Mouse (Mus musculus) kidney, adult 2 months (tissue): ENCODE results near the gene Zfp462. TPM values are rescaled to one million over a fixed set of nuclear protein-coding genes. Genes with fewer than 3 reads are reported as not detected.

Experiments used
- DNase-seq: peaks from one replicate; pipeline ENCODE4 v3.0.0; 2021
- H3K27ac ChIP-seq: fragments of 200-500 bp; 2 replicates; pipeline ENCODE4 v1.5.1; 2012; ENCODE audit warnings: low read depth, low read length, control low read depth, inconsistent platforms; ENCODE audit not compliant: insufficient read depth
- H3K27me3 ChIP-seq: fragments of 200-500 bp; replicated peaks from 2 replicates; pipeline ENCODE4 v1.6.1; 2012; ENCODE audit warnings: mild to moderate bottlenecking, moderate library complexity, low read length, inconsistent platforms; ENCODE audit not compliant: control insufficient read depth, insufficient read depth
- H3K36me3 ChIP-seq: fragments of 200-500 bp; 2 replicates; pipeline ENCODE4 v1.6.1; 2012; ENCODE audit warnings: mild to moderate bottlenecking, moderate library complexity, low read length, inconsistent platforms; ENCODE audit not compliant: control insufficient read depth, insufficient read depth
- H3K4me1 ChIP-seq: fragments of 200-500 bp; 2 replicates; pipeline ENCODE4 v1.6.1; 2011; ENCODE audit warnings: low read length; ENCODE audit not compliant: control insufficient read depth, insufficient read depth
- H3K4me3 ChIP-seq: fragments of 200-500 bp; 2 replicates; pipeline ENCODE4 v1.5.1; 2011; ENCODE audit warnings: mild to moderate bottlenecking, low read depth, low read length, control low read depth; ENCODE audit not compliant: insufficient read depth
- CTCF ChIP-seq: fragments of 200-500 bp; conservative IDR thresholded peaks from 2 replicates; pipeline ENCODE4 v1.5.1; 2011; ENCODE audit warnings: low read depth, mild to moderate bottlenecking, control low read depth, low read length, moderate library complexity, mixed read lengths; ENCODE audit not compliant: insufficient read depth, insufficient read length
- POLR2A ChIP-seq: fragments of 200-500 bp; IDR thresholded peaks from one replicate; pipeline ENCODE4 v1.6.1; 2011; ENCODE audit warnings: low read depth, low read length, control low read depth
- WGBS: fragments of 180-500 bp; shearing (Covaris S2); methylation state at CpG from one replicate; pipeline ENCODE4 v1.1.7; 2018; 5-methylcytosine and 5-hydroxymethylcytosine counted together
- polyA plus RNA-seq: library from polyadenylated mRNA; depleted of rRNA; stranded (reverse); fragments of >200 nt; gene quantifications from 2 replicates; pipeline ENCODE4 v1.2.3, GENCODE M21; 2012; rRNA removed

Zfp462 gene
- polyA plus RNA-seq = 8.7 and 10.2 TPM in 2 replicates

- Histone ChIP-seq H3K27ac (peak within 1 kb of the TSS; percentile 32), H3K4me3 (peak within 1 kb of the TSS; percentile 58)
- TF ChIP-seq CTCF (no peak), POLR2A (no peak)
These were observed at the start of gene Zfp462 for GRCm38 (mm10) chr4:54944921-54945430. Gene Zfp462 (plus strand): TSS chr4:54945048.

DNA sequence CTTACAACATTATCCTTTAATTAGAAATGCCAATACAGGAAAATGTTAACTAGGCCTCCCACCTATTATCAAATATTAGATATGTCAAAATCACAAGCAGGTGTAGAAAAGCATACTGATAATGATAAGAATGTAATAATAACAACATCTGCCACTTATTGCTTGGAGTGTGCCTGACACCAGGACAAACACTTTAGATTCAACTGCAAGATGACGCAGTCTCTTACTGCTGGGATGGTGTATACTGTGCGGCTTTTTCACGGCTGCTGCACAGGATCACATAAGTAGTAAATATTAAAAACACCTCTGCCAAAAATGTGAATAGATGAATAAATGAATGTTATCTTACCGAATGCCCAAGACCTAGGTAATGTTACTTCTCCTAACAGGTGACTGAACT, 48.8 kb upstream of the Zfp462 start:
- no peak overlapping the region for H3K27ac ChIP-seq
- no peaks in the 10 kb centered on the region for H3K27me3 ChIP-seq
- no peak overlapping the region for H3K4me3 ChIP-seq
- no peaks in the 10 kb centered on the region for H3K4me1 ChIP-seq
- TF ChIP-seq POLR2A = no peak
- no peak for TF ChIP-seq CTCF
- no peaks in the 10 kb centered on the region for H3K36me3 ChIP-seq
- 90% methylated on average over 4 of the region's 4 CpGs for WGBS
- no peak for DNase-seq

More at GRCm38 (mm10) chr4:54944921-54945430, at the start of gene Zfp462:
- peak; percentile 87 for DNase-seq
- Histone ChIP-seq H3K36me3 (no peaks in the 10 kb centered on the region), H3K4me1 (peaks cover 5% of the 10 kb centered on the region; the same call in 1 of the 2 replicates), H3K27me3 (no peaks in the 10 kb centered on the region)
- WGBS = under 1% methylated on average over 43 of the region's 43 CpGs

DNA sequence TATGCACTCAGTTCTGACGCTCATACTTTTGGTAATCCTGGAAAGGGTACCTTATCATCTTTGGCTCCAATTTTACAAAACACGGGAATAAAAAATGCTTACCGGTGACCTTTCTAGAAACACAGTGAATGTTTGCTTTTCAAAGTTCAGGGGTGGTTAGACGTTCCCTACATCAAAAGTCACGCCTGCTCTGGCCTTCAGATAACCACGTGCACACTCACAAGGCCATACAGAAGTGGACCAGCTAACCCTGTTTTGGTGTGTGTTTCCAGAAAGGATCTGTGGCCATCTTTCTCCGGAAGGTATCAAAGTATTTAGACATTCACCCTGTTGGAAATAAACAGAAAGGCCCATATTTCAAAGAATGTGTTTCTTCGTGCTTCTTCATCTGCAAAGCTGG, 40.2 kb upstream of the Zfp462 start:
- no peaks in the 10 kb centered on the region for H3K36me3 ChIP-seq
- WGBS = 69% methylated on average over 8 of the region's 8 CpGs
- H3K4me1 ChIP-seq = no peaks in the 10 kb centered on the region
- no peak for TF ChIP-seq POLR2A
- TF ChIP-seq CTCF = no peak
- no peaks in the 10 kb centered on the region for H3K27me3 ChIP-seq
- no peak overlapping the region for H3K4me3 ChIP-seq
- H3K27ac ChIP-seq = no peak overlapping the region
- no peak for DNase-seq

- Histone ChIP-seq H3K4me1 (no peaks in the 10 kb centered on the region), H3K36me3 (no peaks in the 10 kb centered on the region), H3K27me3 (no peaks in the 10 kb centered on the region), H3K4me3 (no peak overlapping the region), H3K27ac (no peak overlapping the region)
- DNase-seq = peak; percentile 4
- 69% methylated on average over 7 of the region's 7 CpGs for WGBS
- TF ChIP-seq POLR2A = no peak
- TF ChIP-seq CTCF = no peak
These were observed 39.4 kb upstream of the Zfp462 start for GRCm38 (mm10) chr4:54905399-54905953.

GRCm38 (mm10) chr4:54910300-54910699, 34.5 kb upstream of the Zfp462 start:
- no peaks in the 10 kb centered on the region for H3K4me1 ChIP-seq
- no peak overlapping the region for H3K27ac ChIP-seq
- no peaks in the 10 kb centered on the region for H3K36me3 ChIP-seq
- 92% methylated on average over 3 of the region's 3 CpGs for WGBS
- TF ChIP-seq CTCF (no peak), POLR2A (no peak)
- H3K27me3 ChIP-seq = no peaks in the 10 kb centered on the region
- no peak for DNase-seq
- H3K4me3 ChIP-seq = no peak overlapping the region

DNA sequence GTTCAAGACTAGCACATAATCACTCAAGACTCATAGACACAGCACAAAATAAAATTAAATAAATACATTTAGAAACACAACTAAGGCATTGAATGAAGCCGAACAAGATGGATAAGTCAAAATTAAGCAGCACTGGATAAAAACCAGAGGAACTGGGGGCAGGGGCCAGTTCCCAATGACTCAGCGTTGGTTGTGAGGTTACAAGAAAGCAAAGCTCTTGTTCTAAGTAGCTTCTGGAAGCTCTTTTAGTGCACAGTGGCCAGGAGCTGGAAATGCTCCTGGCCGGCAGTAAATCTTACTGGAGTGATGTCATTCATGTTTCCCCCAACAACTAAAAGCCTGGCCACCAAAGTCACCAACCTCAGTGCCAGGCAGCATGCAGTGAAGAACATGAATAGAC, 26.6 kb upstream of the Zfp462 start:
- no peak for DNase-seq
- H3K27me3 ChIP-seq = no peaks in the 10 kb centered on the region
- 85% methylated on average over 3 of the region's 3 CpGs for WGBS
- H3K4me3 ChIP-seq = no peak overlapping the region
- TF ChIP-seq POLR2A (no peak), CTCF (no peak)
- H3K27ac ChIP-seq = no peak overlapping the region
- H3K4me1 ChIP-seq = no peaks in the 10 kb centered on the region
- H3K36me3 ChIP-seq = no peaks in the 10 kb centered on the region

- no peaks in the 10 kb centered on the region for H3K27me3 ChIP-seq
- no peaks in the 10 kb centered on the region for H3K4me1 ChIP-seq
- TF ChIP-seq CTCF = peak; percentile 23; the same call in 1 of the 2 replicates
- TF ChIP-seq POLR2A = no peak
- no peak overlapping the region for H3K4me3 ChIP-seq
- no peak overlapping the region for H3K27ac ChIP-seq
- DNase-seq = peak; percentile 13
- WGBS = 94% methylated on average over 2 of the region's 2 CpGs
- H3K36me3 ChIP-seq = no peaks in the 10 kb centered on the region
These were observed 21.5 kb upstream of the Zfp462 start for GRCm38 (mm10) chr4:54923386-54923785.
